Mouse (Mus musculus): ENCODE measurements at regions not wholly inside any gene's neighbourhood (a gene's known extent, or its start where the extent isn't known, plus 50 kb on each side); places are given as distances from the start of the nearest gene placed in this dataset.

DNA sequence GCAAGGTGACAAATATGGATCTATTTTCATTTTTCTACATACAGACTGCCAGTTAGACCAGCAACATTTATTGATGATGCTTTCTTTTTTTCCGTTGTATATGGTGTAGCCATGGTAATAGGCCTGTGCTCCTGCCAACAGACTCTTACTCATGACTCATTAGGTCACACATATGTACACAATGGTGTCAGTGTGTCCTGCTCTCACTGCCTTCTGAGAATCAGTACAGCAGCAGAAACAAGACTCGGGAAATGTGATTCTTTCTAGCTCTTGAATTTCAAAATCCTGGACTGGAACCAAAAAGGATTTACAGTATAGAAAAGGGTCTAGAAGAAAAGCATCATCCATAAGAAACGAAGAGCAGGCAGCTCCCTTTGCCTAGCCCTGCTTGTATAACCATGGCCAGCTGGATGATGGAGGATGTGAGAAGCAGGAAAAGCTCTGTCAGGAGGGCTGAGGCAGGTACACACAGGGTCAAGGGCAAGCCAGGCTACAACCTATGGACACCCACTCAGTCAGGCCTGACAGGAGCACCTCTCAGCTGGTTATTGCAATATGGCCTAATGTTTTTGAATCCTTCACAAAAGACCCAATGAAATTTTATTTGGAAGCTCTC, 132.2 kb downstream of the Tmem17 start:
- DNase-seq (ENCODE audit: low read depth, low spot score): peak; percentile 67

DNA sequence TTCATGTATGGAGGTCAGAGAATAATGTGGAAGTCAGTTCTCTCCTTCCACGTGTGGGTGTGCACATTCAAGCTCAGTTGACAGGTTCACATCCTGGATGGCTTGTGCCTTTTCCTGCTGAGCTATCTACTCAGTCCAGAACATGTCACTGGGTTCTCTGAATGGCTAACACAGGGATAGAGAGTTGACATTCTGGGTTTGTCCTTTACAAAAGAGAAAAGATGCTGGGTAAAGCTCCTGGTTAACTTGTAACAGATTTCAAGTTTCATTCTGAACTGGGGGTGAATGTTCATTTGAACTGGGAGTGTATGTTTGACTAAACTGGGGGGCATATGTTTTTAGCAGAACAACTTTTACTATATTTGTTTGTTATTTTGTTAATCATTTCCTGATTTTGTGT, 133.0 kb downstream of the Tmem17 start:
- DNase-seq (ENCODE audit: low read depth, low spot score): no peak

DNA sequence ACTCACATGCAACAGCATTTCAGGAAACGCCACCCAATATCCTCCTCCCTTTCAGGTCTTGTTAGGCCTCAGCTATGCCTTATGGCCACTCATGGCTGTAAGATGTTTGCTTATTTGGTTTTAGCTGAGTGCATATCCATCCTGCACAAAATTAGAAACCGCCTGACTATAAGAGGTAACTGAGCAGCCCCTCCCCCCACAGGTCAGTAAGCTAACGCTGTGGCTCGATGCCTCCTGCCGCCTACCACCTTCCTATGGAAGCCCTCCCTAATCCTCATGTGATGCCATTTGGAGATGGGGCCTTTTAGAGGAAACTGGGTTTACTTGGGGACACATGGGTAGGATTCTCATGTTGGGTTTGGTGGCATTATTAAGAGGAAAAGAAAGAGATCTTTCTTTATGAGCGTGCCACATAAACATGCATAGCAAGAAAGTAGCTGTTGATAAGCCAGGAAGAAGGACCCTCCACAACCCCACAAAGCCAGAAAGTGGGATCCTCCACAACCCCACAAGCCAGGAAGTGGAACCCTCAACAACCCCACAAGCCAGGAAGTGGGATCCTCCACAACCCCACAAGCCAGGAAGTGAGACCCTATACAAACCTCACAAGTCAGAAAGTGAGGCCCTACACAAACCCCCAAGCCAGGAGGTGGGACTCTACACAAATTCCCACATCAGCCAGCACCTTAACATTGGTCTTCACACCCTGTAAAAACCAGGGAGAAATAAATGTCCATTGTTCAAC, 134.5 kb downstream of the Tmem17 start:
- no peak for DNase-seq (ENCODE audit: low read depth, low spot score)

DNA sequence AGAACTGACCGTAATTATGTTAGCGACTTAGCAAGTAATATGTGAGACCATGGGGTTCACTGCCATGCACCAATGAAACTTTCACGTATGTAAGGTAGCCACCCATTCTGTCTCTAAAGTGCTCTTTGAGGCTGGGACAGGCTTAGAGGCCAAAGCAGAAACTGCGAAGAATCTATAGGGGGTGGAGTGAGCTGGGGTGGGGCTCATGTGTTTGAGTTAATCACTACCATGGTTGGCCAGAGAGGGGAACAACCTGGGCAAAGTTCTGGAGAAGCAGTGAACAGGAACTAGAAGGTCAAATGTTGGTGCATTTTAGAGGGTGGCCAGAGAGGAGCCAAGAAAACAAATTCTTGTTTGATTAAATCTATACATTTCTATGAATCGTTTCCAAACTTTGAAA, 136.4 kb downstream of the Tmem17 start:
- DNase-seq (ENCODE audit: low read depth, low spot score): no peak

DNA sequence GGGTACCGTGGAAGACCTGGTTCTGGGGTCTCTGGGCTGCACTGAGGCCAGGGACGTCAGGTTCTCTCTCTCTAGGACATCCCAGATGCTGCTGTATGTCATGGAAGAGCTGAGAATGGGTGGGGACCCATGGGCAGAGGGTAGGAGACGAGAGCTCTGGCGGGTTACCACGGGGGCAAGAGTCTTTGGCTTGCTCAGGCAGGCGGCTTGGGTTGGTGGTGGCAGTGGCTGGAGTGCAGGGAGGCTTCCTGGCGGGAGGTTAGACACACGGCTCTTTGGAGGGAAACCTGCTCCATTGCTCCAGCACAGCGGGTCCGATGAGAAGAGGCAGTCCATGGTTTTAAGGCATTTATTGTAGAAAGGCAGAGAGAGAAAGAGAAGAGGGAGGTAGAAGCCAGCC, 138.9 kb downstream of the Tmem17 start:
- no peak for DNase-seq (ENCODE audit: low read depth, low spot score)

DNA sequence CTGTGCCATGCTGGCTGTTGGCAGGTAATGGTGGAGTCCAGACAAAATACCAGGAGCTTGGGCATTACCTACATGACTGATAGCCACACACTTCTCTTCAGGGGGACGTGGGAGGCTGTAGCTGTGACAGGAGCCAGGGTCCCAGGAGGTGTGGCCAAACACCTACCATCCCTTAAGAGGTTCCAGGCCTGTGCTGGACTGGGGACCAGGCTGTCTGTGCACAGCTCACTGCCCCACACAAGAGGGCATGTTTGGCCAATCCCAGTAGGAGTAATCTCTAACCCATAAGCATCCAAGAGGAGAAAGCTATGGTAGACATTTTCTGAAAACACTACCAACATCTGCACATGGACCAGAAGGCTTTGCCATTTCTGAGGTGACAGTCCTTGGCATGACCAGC, 139.4 kb downstream of the Tmem17 start:
- no peak for DNase-seq (ENCODE audit: low read depth, low spot score)

DNA sequence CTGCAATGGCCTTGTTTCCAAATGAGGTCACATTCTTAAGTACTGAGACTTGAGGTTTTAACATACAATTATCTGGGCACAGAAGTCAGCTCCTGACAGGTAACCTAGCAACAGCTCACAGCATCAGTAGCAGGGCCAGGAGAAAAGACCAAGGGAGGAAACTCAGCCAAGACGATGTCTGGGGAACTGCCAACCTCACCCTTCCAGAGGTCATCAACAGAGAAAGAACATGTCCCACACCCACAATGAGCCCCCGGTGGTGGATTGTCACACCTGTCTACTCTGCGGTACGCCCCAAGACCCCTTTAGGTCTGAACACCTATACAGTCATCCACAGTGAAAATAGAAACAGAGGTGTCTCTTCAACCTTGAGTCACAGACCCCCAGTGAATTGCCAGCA, 140.0 kb downstream of the Tmem17 start:
- no peak for DNase-seq (ENCODE audit: low read depth, low spot score)

DNA sequence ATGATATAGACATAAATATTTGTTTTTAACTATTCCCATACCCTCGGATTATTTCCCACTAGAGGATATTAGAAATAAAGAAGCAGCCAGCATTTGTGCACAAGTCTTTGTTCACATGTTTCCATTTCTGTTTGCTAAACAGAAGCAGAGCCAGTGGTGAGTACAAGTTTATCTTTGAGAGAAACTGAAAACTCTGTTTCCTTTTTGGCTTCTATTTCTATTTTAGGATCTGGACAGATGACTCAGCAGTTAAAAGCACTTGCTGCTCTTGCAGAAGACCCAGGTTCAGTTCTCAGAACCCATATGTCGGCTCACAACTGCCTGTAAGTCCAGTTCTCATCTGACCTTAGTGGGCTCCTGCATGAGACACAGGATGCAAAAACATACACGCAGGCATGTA, 141.0 kb downstream of the Tmem17 start:
- DNase-seq (ENCODE audit: low read depth, low spot score): no peak

DNA sequence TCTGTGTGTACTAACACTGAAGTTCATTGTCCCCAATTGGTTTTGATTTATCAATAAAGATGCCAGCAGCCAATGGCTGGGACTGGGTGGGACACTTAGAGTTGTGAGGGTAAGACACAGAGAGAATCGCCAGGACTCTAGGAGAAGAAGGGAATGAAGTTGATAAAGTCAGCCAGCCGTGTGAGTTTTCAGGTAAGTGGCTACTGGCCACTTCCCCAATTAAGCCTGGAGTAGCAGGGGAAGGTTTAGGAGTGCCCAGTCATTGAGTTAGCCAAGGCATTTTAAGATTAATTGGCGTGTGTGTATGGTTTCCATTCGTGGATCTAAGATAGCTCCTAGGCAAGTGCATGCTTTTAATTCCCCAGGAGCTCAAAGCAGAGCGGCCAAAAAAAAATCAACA, 141.5 kb downstream of the Tmem17 start:
- DNase-seq (ENCODE audit: low read depth, low spot score): no peak

DNA sequence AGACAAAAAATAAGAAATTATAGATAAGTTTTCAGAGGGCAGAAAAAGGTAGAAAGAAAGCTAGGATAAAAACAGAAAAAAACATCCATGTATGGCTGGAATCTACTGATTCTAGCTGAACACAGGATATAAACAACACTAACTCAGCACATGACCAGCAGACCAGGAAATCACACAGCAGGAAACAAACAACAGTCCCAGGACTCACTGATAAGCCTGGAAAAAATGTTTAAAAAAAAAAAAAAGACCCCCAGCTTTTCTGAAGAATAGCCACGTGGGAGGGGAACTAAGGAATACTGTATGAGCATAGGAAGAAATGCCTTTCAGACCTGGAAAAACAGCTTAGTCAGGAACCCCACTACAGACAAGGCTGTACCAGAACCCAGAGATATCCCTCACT, 145.7 kb downstream of the Tmem17 start:
- no peak for DNase-seq (ENCODE audit: low read depth, low spot score)

DNA sequence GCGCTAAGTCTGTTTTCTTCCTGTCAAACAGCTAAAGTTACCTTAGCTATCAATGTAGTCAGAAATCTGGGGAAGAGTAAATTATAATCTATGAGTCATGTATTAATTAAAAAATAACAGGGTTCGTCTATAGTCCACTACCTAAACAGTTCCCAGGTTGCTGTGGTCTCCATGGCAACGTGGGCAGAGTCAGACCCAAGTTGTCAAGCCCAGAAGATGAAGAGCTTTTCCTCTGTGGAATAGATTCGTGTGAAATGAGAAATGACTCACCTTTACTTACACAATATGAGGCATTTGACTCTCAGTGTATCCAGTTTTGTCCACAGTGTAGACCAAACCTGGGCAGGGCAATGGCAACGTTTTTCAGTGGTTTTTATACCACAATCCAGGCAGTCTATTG, 149.2 kb downstream of the Tmem17 start:
- peak; percentile 23 for DNase-seq (ENCODE audit: low read depth, low spot score)

DNA sequence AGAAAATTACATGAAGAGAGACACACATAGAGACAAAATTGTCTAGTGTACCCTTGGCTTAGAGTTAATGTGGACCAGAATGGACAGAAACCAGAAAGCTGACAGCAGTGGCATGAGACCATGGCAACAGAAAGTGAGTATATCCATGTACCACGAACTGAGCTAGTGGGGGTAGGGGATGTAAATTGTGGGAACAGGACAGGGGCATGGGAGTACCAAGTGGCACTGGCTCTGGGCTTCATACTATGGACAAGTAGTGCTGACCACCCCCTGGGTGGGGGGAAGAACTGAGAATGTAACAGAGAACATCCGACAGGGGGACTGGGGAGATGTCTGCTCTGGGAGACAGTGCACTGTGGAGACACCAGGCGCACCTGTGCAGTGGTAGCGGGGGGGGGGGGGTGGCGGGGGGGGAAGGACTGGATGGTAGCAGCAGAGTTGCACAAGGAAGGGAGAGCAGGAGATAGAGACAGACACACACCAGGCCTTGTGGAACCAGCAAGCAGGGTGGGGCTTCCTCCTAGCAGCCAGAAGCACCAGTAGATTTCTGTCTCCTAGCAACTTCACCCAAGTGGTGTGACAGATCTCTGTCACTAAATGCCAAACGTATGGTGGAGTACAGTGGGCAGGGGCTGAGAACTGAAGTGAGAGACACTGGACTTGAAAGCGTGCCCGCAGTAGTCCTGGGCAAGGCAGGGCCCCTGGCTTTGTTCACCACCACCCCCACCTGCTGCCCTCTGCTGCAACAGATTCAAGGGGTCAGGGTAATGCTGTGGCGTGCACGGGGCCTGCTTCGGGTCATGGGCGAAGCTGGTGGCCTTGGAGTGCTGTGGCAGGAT, 150.0 kb downstream of the Tmem17 start:
- DNase-seq (ENCODE audit: low read depth, low spot score): peak; percentile 53

DNA sequence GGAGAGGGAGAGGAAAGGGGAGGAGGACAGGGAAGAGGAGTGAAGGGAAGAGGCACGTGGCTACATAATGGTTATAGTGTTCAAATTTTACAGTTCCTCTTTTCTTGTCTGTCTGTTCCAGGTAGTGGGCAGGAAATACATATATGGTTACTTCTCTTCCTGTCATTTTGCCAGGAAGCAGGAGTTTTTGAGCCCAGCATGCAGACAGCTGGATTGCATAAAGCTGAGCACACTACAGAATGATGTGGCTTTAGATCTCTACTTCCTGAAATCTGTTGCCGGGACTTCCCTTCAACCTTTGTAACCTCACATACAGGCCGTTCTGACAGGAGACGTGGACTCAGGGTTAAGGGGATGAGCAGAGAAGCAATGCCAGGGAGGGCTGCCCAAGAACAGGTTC, 154.1 kb downstream of the Tmem17 start:
- no peak for DNase-seq (ENCODE audit: low read depth, low spot score)

DNA sequence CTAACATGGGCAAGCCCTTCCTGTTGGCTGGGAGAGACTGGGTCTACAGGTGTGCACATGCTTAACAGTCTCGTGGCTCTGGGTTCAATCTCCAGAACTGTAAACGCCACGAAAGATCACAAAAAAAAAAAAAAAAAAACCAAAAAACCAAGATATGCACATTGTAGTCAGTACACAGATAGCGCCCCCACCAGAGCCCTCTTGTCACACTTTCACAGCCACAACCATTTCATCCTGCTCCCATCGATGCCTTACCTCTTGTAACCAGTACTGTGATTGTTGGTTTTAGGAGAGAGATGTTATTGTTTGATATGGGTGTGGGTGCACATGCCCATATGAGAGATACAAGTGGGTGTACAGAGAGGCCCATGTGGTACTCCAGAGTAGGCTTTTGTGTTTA, 154.5 kb downstream of the Tmem17 start:
- DNase-seq (ENCODE audit: low read depth, low spot score): no peak

DNA sequence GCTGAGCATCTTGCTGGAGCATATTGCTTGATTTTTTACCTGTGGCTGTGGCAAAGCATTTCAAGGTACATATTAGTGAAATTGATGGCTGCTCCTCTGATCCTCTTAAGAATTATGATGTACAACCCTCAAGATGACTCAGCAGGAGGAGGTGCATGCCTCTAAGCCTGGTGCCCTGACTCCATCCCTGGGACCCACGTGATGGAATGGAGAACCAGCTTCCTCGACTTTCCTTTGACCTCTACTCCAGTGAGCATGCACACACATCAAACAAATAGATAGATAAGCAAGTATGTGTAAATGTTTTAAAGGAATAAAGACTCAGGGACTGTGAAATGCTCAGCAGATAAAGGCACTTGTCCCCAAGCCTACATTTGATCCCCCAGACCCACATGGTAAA, 156.3 kb downstream of the Tmem17 start:
- DNase-seq (ENCODE audit: low read depth, low spot score): no peak

DNA sequence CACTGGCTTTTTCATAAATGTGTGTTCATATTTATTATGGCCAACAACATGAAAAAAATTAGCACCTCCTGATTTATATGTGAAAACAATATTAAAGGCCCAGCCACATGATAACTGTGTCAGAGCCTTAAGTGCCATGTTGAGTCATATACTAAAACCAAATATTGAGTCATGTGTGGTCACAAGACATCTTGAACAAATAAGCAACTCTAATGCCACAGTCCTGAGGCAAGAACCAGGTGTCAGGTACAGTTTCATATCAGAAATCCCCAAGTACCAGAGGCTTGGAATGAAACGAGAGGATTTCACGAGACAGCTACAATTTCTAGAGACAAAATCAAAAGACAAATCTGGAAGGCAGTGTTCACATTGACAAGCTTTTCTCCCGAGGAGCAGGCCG, 157.4 kb downstream of the Tmem17 start:
- no peak for DNase-seq (ENCODE audit: low read depth, low spot score)

DNA sequence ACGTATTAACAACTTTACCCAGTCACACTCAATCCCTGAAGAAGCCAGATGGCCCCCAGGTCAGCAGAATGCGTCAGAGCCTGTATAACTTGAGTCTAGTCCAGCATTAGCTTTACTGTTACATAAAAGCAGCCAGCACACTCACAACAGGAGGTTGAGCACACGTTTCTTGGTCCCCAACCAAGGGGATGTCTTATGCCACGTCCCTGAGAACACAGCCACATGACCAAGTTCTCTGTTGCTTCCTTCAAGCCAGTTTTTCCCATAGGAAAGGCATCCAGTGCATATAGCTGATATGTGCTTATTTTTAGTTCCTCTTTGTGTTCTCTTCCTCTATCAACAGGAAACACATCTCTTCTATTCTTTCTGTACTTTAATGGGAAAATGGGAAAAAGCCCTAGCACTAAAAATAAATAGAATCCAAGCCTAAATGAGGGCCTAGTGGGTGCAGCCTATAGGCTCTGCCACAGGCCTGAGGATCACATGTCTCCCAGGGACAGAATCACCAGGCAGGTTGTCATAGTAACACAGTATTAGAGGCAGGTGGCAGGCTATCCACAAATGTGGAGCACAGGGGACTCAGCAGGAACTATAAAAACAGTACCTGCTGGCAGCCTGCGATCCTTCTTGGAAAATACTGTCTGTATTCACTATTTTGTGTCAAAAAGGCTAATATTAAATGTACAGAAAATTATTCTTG, 160.1 kb downstream of the Tmem17 start:
- DNase-seq (ENCODE audit: low read depth, low spot score): peak; percentile 91

DNA sequence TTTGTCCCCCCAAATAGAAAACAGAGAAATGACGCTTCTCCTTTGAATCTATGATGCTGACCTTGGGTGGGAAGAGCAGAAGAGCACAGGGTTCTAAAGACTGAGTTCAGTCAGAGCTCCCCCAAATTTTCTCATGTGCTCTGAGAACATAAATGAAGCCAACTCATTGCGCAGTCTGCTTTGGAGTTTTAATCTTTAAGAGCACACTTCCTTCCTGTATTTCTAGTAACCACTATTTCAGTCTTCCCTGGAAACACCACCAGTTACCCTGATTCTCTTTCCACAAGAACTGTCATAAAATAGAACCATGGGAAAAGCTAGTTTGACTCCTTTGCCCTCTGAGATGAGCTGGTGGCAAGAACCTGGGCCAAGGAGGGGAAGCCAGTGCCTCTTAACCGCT, 163.2 kb downstream of the Tmem17 start:
- no peak for DNase-seq (ENCODE audit: low read depth, low spot score)

DNA sequence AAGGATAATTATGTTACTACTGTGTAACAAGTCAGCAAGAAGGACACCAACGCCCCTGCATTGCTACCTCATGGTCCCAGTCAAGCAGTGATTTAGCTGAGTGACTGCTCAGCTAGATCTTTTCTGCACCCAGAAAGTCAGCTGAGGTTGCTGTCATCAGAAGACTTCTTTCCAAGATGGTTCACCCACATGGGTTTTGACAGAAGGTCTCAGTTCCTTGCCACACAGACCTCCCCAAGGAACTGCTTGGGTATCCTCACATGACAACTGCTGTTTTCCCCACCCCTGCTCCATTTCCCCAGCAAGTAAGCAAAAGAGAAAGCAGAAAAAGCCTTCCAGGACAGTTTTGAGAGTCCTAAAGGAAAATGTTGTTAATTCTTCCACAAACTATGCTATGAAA, 163.9 kb downstream of the Tmem17 start:
- no peak for DNase-seq (ENCODE audit: low read depth, low spot score)

DNA sequence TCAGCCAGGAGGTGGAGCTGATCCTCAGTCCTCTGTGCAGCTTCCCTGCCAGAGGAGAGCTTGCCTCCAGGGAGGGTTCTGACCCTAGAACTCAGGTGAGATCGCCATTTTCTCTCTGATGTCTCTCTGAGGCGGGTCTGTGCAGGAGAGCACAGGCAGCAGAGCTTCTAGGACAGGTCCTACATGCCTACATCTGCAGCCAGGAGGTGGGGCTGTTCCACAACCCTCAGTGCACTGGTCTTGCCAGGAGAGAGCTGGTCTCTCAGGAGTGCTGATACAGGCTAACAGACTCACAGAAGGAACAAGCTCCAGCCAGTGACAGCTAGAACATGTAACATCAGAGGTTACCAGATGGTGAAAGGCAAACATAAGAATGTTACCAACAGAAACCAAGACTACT, 165.4 kb downstream of the Tmem17 start:
- DNase-seq (ENCODE audit: low read depth, low spot score): peak; percentile 55

DNA sequence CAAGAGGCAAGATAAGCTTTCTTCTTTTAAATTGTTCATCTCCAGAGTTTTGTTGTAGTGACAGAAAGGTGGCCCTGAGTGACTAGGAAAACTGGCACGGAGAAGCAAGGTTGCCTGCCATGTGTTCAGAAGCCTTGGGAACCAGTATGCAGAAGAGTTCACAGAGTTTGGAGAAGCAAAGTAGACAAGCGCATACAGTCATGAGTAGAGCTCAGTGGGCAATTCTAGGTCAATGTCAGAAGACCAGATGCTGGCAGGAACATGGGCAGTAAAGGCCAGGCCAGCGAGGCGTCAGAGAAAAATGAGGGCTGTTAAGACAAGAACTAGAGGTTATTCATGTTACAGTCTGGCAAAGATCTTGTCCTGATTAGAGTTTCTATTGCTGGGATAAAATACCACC, 172.7 kb downstream of the Tmem17 start:
- no peak for DNase-seq (ENCODE audit: low read depth, low spot score)

DNA sequence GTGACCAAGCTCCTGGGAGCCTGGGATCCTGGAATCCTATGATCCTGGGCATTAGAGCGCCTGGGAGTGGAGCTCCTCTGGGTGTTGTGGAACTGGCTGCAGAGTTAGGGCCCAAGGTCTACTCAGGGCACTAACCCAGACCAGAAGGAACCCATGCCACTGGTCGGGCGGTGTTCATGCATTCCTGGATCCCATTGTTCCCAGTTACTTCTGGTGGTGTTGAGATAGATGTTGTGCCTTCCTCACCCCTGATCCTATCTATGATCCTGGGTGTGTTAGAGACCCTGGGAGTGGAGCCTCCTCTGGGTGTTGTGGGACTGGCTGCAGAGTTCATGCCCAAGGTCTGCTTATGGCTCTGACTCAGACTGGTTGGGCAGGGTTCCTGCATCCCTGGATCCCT, 169.9 kb downstream of the B3gnt2 start:
- no peak for DNase-seq (ENCODE audit: low read depth, low spot score)
